Mouse (Mus musculus) MEL (cell line): ENCODE measurements around the gene Ncoa7. TPM values are rescaled to one million over a fixed set of nuclear protein-coding genes. Genes with fewer than 3 reads are reported as not detected.

Experiments
- DNase-seq: peaks from one replicate; pipeline ENCODE4 v3.0.0; 2011; ENCODE audit warnings: low read depth, low spot score
- H3K27ac ChIP-seq: 2 replicates; pipeline ENCODE4 v1.5.1; 2012; ENCODE audit warnings: low read depth, mild to moderate bottlenecking, control low read depth, low read length, moderate library complexity; ENCODE audit not compliant: control insufficient read depth
- H3K27me3 ChIP-seq, 2 experiments: fragments of 150-350 bp in 1 of 2; sonication (generic) in 1 of 2; 2 replicates each; pipeline ENCODE4 v1.6.1; 2012; ENCODE audit warnings: low read length in 2 of 2, mild to moderate bottlenecking in 2 of 2, improper control_type of control experiment in 1 of 2, moderate library complexity in 1 of 2; ENCODE audit not compliant: insufficient read depth in 2 of 2, control insufficient read depth in 1 of 2
- H3K36me3 ChIP-seq, 2 experiments: 2 replicates each; pipeline ENCODE4 v1.6.1; 2012 to 2014; ENCODE audit warnings: low read length in 2 of 2, improper control_type of control experiment in 1 of 2, inconsistent platforms in 1 of 2, mild to moderate bottlenecking in 1 of 2; ENCODE audit not compliant: insufficient read depth in 2 of 2, control insufficient read depth in 1 of 2
- H3K4me1 ChIP-seq, 2 experiments: fragments of 150-350 bp in 1 of 2; sonication (generic) in 1 of 2; 2 replicates each; pipeline ENCODE4 v1.6.1; 2012; ENCODE audit warnings: low read length in 2 of 2, improper control_type of control experiment in 1 of 2, mild to moderate bottlenecking in 1 of 2; ENCODE audit not compliant: insufficient read depth in 2 of 2, control insufficient read depth in 1 of 2
- H3K4me3 ChIP-seq, 2 experiments: fragments of 150-350 bp in 1 of 2; sonication (generic) in 1 of 2; 2 replicates each; pipeline ENCODE4 v1.5.1; 2012; ENCODE audit warnings: low read depth in 2 of 2, low read length in 2 of 2, mild to moderate bottlenecking in 2 of 2, moderate library complexity in 2 of 2, control low read depth in 1 of 2, improper control_type of control experiment in 1 of 2; ENCODE audit not compliant: control insufficient read depth in 1 of 2, insufficient read depth in 1 of 2
- H3K79me2 ChIP-seq: 2 replicates; pipeline ENCODE4 v1.6.1; 2012; ENCODE audit warnings: mild to moderate bottlenecking, low read length, moderate library complexity; ENCODE audit not compliant: control insufficient read depth, poor library complexity, insufficient read depth
- H3K9ac ChIP-seq: 2 replicates; pipeline ENCODE4 v1.6.1; 2012; ENCODE audit warnings: low read depth, mild to moderate bottlenecking, control low read depth, low read length, moderate library complexity; ENCODE audit not compliant: control insufficient read depth, poor library complexity, severe bottlenecking
- H3K9me3 ChIP-seq: fragments of 150-350 bp; sonication (generic); replicated peaks from 2 replicates; pipeline ENCODE4 v1.6.1; 2012; ENCODE audit warnings: mild to moderate bottlenecking, low read length, improper control_type of control experiment, moderate library complexity; ENCODE audit not compliant: insufficient read depth
- CHD1 ChIP-seq: IDR thresholded peaks from 2 replicates; pipeline ENCODE4 v1.6.1; 2012; ENCODE audit warnings: low read depth, mild to moderate bottlenecking, inconsistent platforms, low read length, improper control_type of control experiment
- CHD2 ChIP-seq: IDR thresholded peaks from 2 replicates; pipeline ENCODE4 v1.6.1; 2011; ENCODE audit warnings: low read length, improper control_type of control experiment
- E2F4 ChIP-seq: IDR thresholded peaks from 2 replicates; pipeline ENCODE4 v1.6.1; 2011; ENCODE audit warnings: low read depth, low read length, improper control_type of control experiment, borderline replicate concordance
- ELF1 ChIP-seq: IDR thresholded peaks from 2 replicates; pipeline ENCODE4 v1.6.1; 2014; ENCODE audit warnings: low read depth, mild to moderate bottlenecking, inconsistent platforms, low read length, improper control_type of control experiment, moderate library complexity
- EP300 ChIP-seq, 2 experiments: IDR thresholded peaks; 2 replicates each; pipeline ENCODE4 v1.6.1; 2011; ENCODE audit warnings: improper control_type of control experiment in 2 of 2, low read length in 2 of 2, low read depth in 1 of 2, mild to moderate bottlenecking in 1 of 2
- ETS1 ChIP-seq: IDR thresholded peaks from 2 replicates; pipeline ENCODE4 v1.6.1; 2012; ENCODE audit warnings: low read depth, mild to moderate bottlenecking, inconsistent platforms, low read length, improper control_type of control experiment, moderate library complexity
- GABPA ChIP-seq: IDR thresholded peaks from 2 replicates; pipeline ENCODE4 v1.6.1; 2012; ENCODE audit warnings: low read depth, mild to moderate bottlenecking, inconsistent platforms, low read length, improper control_type of control experiment, moderate library complexity
- GATA1 ChIP-seq: IDR thresholded peaks from 2 replicates; pipeline ENCODE4 v1.6.1; 2011; ENCODE audit warnings: low read depth, low read length, improper control_type of control experiment
- HCFC1 ChIP-seq: IDR thresholded peaks from 2 replicates; pipeline ENCODE4 v1.6.1; 2012; ENCODE audit warnings: low read depth, mild to moderate bottlenecking, inconsistent platforms, low read length, improper control_type of control experiment, moderate library complexity
- JUND ChIP-seq: IDR thresholded peaks from 2 replicates; pipeline ENCODE4 v1.6.1; 2011; ENCODE audit warnings: low read depth, mild to moderate bottlenecking, improper control_type of control experiment, low read length
- KAT2A ChIP-seq: conservative IDR thresholded peaks from 2 replicates; pipeline ENCODE4 v1.6.1; 2012; ENCODE audit warnings: low read depth, low read length, improper control_type of control experiment, inconsistent platforms
- MAFK ChIP-seq: IDR thresholded peaks from 2 replicates; pipeline ENCODE4 v1.6.1; 2011; ENCODE audit warnings: low read depth, mild to moderate bottlenecking, low read length, improper control_type of control experiment, borderline replicate concordance
- MAX ChIP-seq: IDR thresholded peaks from 2 replicates; pipeline ENCODE4 v1.6.1; 2011; ENCODE audit warnings: low read length, improper control_type of control experiment
- MAZ ChIP-seq: IDR thresholded peaks from 2 replicates; pipeline ENCODE4 v1.6.1; 2012; ENCODE audit warnings: low read depth, mild to moderate bottlenecking, inconsistent platforms, low read length, improper control_type of control experiment
- MEF2A ChIP-seq: IDR thresholded peaks from 2 replicates; pipeline ENCODE4 v1.6.1; 2014; ENCODE audit warnings: low read depth, mild to moderate bottlenecking, inconsistent platforms, low read length, improper control_type of control experiment; ENCODE audit not compliant: poor library complexity, insufficient replicate concordance, severe bottlenecking; ENCODE audit errors: extremely low read depth
- MXI1 ChIP-seq: IDR thresholded peaks from 2 replicates; pipeline ENCODE4 v1.6.1; 2011; ENCODE audit warnings: mild to moderate bottlenecking, low read depth, low read length, improper control_type of control experiment
- MYC ChIP-seq: IDR thresholded peaks from 2 replicates; pipeline ENCODE4 v1.6.1; 2011; ENCODE audit warnings: low read depth, mild to moderate bottlenecking, low read length, improper control_type of control experiment, moderate library complexity
- NELFE ChIP-seq: IDR thresholded peaks from 2 replicates; pipeline ENCODE4 v1.6.1; 2011; ENCODE audit warnings: low read depth, low read length, improper control_type of control experiment
- POLR2A ChIP-seq, 2 experiments: IDR thresholded peaks; 2 replicates each; pipeline ENCODE4 v1.6.1; 2011 to 2012; ENCODE audit warnings: low read length in 2 of 2, mild to moderate bottlenecking in 2 of 2, control low read depth in 1 of 2, improper control_type of control experiment in 1 of 2, low read depth in 1 of 2, moderate library complexity in 1 of 2; ENCODE audit not compliant: control insufficient read depth in 1 of 2, insufficient read depth in 1 of 2, poor library complexity in 1 of 2
- POLR2AphosphoS5 ChIP-seq: IDR thresholded peaks from 2 replicates; pipeline ENCODE4 v1.6.1; 2012; ENCODE audit warnings: low read depth, borderline replicate concordance, mild to moderate bottlenecking, inconsistent platforms, low read length, moderate library complexity, mixed read lengths
- RAD21 ChIP-seq: IDR thresholded peaks from 2 replicates; pipeline ENCODE4 v1.6.1; 2011; ENCODE audit warnings: mild to moderate bottlenecking, low read depth, low read length, improper control_type of control experiment
- RCOR1 ChIP-seq: IDR thresholded peaks from 2 replicates; pipeline ENCODE4 v1.6.1; 2012; ENCODE audit warnings: low read depth, mild to moderate bottlenecking, inconsistent platforms, low read length, improper control_type of control experiment
- SMC3 ChIP-seq: IDR thresholded peaks from 2 replicates; pipeline ENCODE4 v1.6.1; 2011; ENCODE audit warnings: low read depth, low read length, improper control_type of control experiment
- TAL1 ChIP-seq: IDR thresholded peaks from 2 replicates; pipeline ENCODE4 v1.6.1; 2012; ENCODE audit warnings: mild to moderate bottlenecking, inconsistent platforms, low read length, moderate library complexity, mixed read lengths
- TCF12 ChIP-seq: IDR thresholded peaks from 2 replicates; pipeline ENCODE4 v1.6.1; 2014; ENCODE audit warnings: low read depth, mild to moderate bottlenecking, inconsistent platforms, low read length, improper control_type of control experiment, moderate library complexity
- USF2 ChIP-seq, 2 experiments: IDR thresholded peaks; 2 replicates each; pipeline ENCODE4 v1.6.1; 2011 to 2012; ENCODE audit warnings: improper control_type of control experiment in 2 of 2, low read length in 2 of 2, borderline replicate concordance in 1 of 2, inconsistent platforms in 1 of 2, low read depth in 1 of 2, mild to moderate bottlenecking in 1 of 2; ENCODE audit not compliant: insufficient read depth in 1 of 2
- ZC3H11A ChIP-seq: IDR thresholded peaks from 2 replicates; pipeline ENCODE4 v1.6.1; 2012; ENCODE audit warnings: low read depth, mild to moderate bottlenecking, inconsistent platforms, low read length, improper control_type of control experiment
- ZMIZ1 ChIP-seq: IDR thresholded peaks from 2 replicates; pipeline ENCODE4 v1.6.1; 2012; ENCODE audit warnings: low read depth, mild to moderate bottlenecking, inconsistent platforms, low read length, improper control_type of control experiment, moderate library complexity
- polyA plus RNA-seq, 2 experiments: library from polyadenylated mRNA; stranded (reverse) in 1 of 2; unstranded in 1 of 2; fragments of >175 nt in 1 of 2; fragments of >200 nt in 1 of 2; gene quantifications; 2 replicates each; pipeline versions ENCODE4 v1.2.1 to v1.2.4; 2012; ENCODE audit warnings: low replicate concordance in 2 of 2, low read depth in 1 of 2; ENCODE audit not compliant: insufficient read length in 2 of 2, insufficient read depth in 1 of 2, missing spikeins in 1 of 2
- total RNA-seq: library from RNA; depleted of rRNA; stranded (reverse); fragments of 300-350 nt; gene quantifications from 2 replicates; pipeline ENCODE4 v1.2.3, GENCODE M21; 2012

Gene Ncoa7
- total and polyA plus RNA-seq, 3 experiments, result 1.7 to 64.9 (median 4.2) TPM

GRCm38 (mm10) chr10:30799713-30800450, 3.2 kb downstream of the Ncoa7 start:
- DNase-seq, result no peak
- Histone ChIP-seq H3K4me1 (no peaks in the 10 kb centered on the region; a peak in 1 of 4 replicates), H3K9ac (no peak overlapping the region), H3K9me3 (no peaks in the 10 kb centered on the region), H3K27me3 (no peaks in the 10 kb centered on the region), H3K36me3 (no peaks in the 10 kb centered on the region; a peak in 1 of 4 replicates), H3K27ac (no peak overlapping the region), H3K79me2 (no peaks in the 10 kb centered on the region; the same call in 1 of the 2 replicates), H3K4me3 (no peak overlapping the region)
- no peak for TF ChIP-seq USF2 (IDR thresholded peaks at IDR 0.05; ENCODE audit: borderline replicate concordance in 1 of 2, insufficient read depth in 1 of 2, low read depth in 1 of 2, low read length in 2 of 2)
- TF ChIP-seq CHD1, result no peak
- no peak for TF ChIP-seq ZMIZ1
- no peak for TF ChIP-seq MAZ
- no peak for TF ChIP-seq MXI1
- TF ChIP-seq NELFE, result no peak
- TF ChIP-seq KAT2A, result no peak
- no peak for TF ChIP-seq MEF2A
- TF ChIP-seq RCOR1, result no peak
- TF ChIP-seq RAD21, result no peak
- no peak for TF ChIP-seq HCFC1
- TF ChIP-seq POLR2AphosphoS5, result no peak
- no peak for TF ChIP-seq E2F4
- TF ChIP-seq CHD2, result no peak
- no peak for TF ChIP-seq MAX
- TF ChIP-seq ELF1, result no peak
- no peak for TF ChIP-seq POLR2A (IDR thresholded peaks at IDR 0.05; ENCODE audit: control insufficient read depth in 1 of 2, insufficient read depth in 1 of 2, low read depth in 1 of 2, low read length in 2 of 2, poor library complexity in 1 of 2)

GRCm38 (mm10) chr10:30796469-30797261, 6.5 kb downstream of the Ncoa7 start:
- H3K79me2 ChIP-seq, result no peaks in the 10 kb centered on the region
- no peak for DNase-seq
- no peaks in the 10 kb centered on the region for H3K27me3 ChIP-seq
- no peaks in the 10 kb centered on the region; a peak in 1 of 4 replicates for H3K36me3 ChIP-seq
- no peak overlapping the region for H3K9ac ChIP-seq
- H3K9me3 ChIP-seq, result no peaks in the 10 kb centered on the region
- H3K4me3 ChIP-seq, result no peak overlapping the region
- H3K27ac ChIP-seq, result no peak overlapping the region
- H3K4me1 ChIP-seq, result no peaks in the 10 kb centered on the region; a peak in 1 of 4 replicates
- TF ChIP-seq MEF2A (no peak), ETS1 (no peak), EP300 (IDR thresholded peaks at IDR 0.05; ENCODE audit: low read depth in 1 of 2, low read length in 2 of 2) (no peak), TCF12 (no peak), SMC3 (no peak), CHD1 (no peak), POLR2A (IDR thresholded peaks at IDR 0.05; ENCODE audit: control insufficient read depth in 1 of 2, insufficient read depth in 1 of 2, low read depth in 1 of 2, low read length in 2 of 2, poor library complexity in 1 of 2) (no peak), TAL1 (no peak), ZC3H11A (no peak), GABPA (no peak), MYC (no peak), GATA1 (no peak), NELFE (no peak), USF2 (IDR thresholded peaks at IDR 0.05; ENCODE audit: borderline replicate concordance in 1 of 2, insufficient read depth in 1 of 2, low read depth in 1 of 2, low read length in 2 of 2) (no peak), JUND (no peak), MXI1 (no peak), POLR2AphosphoS5 (no peak), MAFK (no peak)
